Mouse (Mus musculus): ENCODE measurements around the gene Klhl3. TPM values are rescaled to one million over a fixed set of nuclear protein-coding genes. Genes with fewer than 3 reads are reported as not detected.

Gene Klhl3
- total and polyA plus RNA-seq, 3 experiments = 2.1 to 4.3 (median 2.7) TPM

GRCm38 (mm10) chr13:58048076-58048475 is 65.3 kb downstream of the Klhl3 start:
- Histone ChIP-seq H3K9ac (ENCODE audit: low read depth, low read length) (no peak overlapping the region), H3K4me1 (ENCODE audit: control insufficient read depth, insufficient read depth, low read length) (no peaks in the 10 kb centered on the region; the same call in 1 of the 2 replicates), H3K27ac (no peak overlapping the region), H3K36me3 (ENCODE audit: control insufficient read depth, insufficient read depth, low read length) (no peaks in the 10 kb centered on the region), H3K79me2 (replicated peaks; ENCODE audit: control insufficient read depth, insufficient read depth, low read length) (no peaks in the 10 kb centered on the region), H3K27me3 (ENCODE audit: control insufficient read depth, insufficient read depth, low read length) (no peaks in the 10 kb centered on the region), H3K4me3 (no peak overlapping the region)
- WGBS = 95% methylated on average over 3 of the region's 3 CpGs
- peak; percentile 58 for TF ChIP-seq CTCF (IDR thresholded peaks at IDR 0.05)
- TF ChIP-seq POLR2A (IDR thresholded peaks at IDR 0.05; ENCODE audit: insufficient read depth, low read depth, low read length) = no peak
- TF ChIP-seq EP300 (IDR thresholded peaks at IDR 0.05; ENCODE audit: insufficient read depth, low read depth, low read length) = no peak
- intact Hi-C loops (cut with DNase I) = no loop called here
- DNase-seq = no peak

DNA sequence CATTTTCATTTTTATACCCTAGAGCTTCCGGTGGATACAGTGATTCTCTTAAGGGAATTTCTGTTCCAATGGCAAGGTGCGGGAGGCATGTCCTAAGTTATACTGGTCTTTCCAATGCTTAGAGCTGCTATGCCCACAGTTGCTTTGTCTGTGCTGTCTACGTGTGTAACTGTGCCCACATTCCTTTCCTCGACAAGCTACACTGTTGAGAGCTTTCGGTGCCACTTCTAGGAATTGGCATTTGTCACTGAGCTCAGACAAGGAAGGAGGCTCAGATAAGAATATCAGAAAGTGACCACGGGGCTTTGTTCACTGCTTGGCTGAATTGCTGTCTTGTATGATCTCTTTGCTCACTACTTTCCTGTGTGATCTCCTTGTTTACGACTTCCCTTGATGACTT is 67.2 kb downstream of the Klhl3 start:
- WGBS = 58% methylated on average over 7 of the region's 7 CpGs
- DNase-seq = no peak
- TF ChIP-seq EP300 (IDR thresholded peaks at IDR 0.05; ENCODE audit: insufficient read depth, low read depth, low read length) (no peak), CTCF (IDR thresholded peaks at IDR 0.05) (no peak), POLR2A (IDR thresholded peaks at IDR 0.05; ENCODE audit: insufficient read depth, low read depth, low read length) (no peak)
- Histone ChIP-seq H3K36me3 (ENCODE audit: control insufficient read depth, insufficient read depth, low read length) (no peaks in the 10 kb centered on the region), H3K27me3 (ENCODE audit: control insufficient read depth, insufficient read depth, low read length) (no peaks in the 10 kb centered on the region), H3K79me2 (replicated peaks; ENCODE audit: control insufficient read depth, insufficient read depth, low read length) (no peaks in the 10 kb centered on the region), H3K9ac (ENCODE audit: low read depth, low read length) (no peak overlapping the region), H3K4me1 (ENCODE audit: control insufficient read depth, insufficient read depth, low read length) (no peaks in the 10 kb centered on the region; the same call in 1 of the 2 replicates), H3K27ac (no peak overlapping the region), H3K4me3 (no peak overlapping the region)
- intact Hi-C loops (cut with DNase I) = no loop called here

- TF ChIP-seq POLR2A (IDR thresholded peaks at IDR 0.05; ENCODE audit: insufficient read depth, low read depth, low read length) (no peak), CTCF (IDR thresholded peaks at IDR 0.05) (peak; percentile 44)
- H3K27ac ChIP-seq = no peak overlapping the region
- H3K27me3 ChIP-seq (ENCODE audit: control insufficient read depth, insufficient read depth, low read length) = no peaks in the 10 kb centered on the region
- H3K9ac ChIP-seq (ENCODE audit: low read depth, low read length) = no peak overlapping the region
- 84% methylated on average over 4 of the region's 4 CpGs for WGBS
- no peak for DNase-seq
- H3K4me1 ChIP-seq (ENCODE audit: control insufficient read depth, insufficient read depth, low read length) = no peaks in the 10 kb centered on the region; the same call in 1 of the 2 replicates
- no peaks in the 10 kb centered on the region for H3K79me2 ChIP-seq (replicated peaks; ENCODE audit: control insufficient read depth, insufficient read depth, low read length)
- intact Hi-C loops (cut with DNase I) = no loop called here
- no peak overlapping the region for H3K4me3 ChIP-seq
- no peaks in the 10 kb centered on the region for H3K36me3 ChIP-seq (ENCODE audit: control insufficient read depth, insufficient read depth, low read length)
Observed at GRCm38 (mm10) chr13:58045278-58045677, 68.1 kb downstream of the Klhl3 start.

GRCm38 (mm10) chr13:58043278-58043677 is 70.1 kb downstream of the Klhl3 start:
- intact Hi-C loops (cut with DNase I) = no loop called here
- Histone ChIP-seq H3K27me3 (ENCODE audit: control insufficient read depth, insufficient read depth, low read length) (no peaks in the 10 kb centered on the region), H3K4me3 (no peak overlapping the region), H3K4me1 (ENCODE audit: control insufficient read depth, insufficient read depth, low read length) (no peaks in the 10 kb centered on the region; the same call in 1 of the 2 replicates), H3K36me3 (ENCODE audit: control insufficient read depth, insufficient read depth, low read length) (no peaks in the 10 kb centered on the region), H3K9ac (ENCODE audit: low read depth, low read length) (no peak overlapping the region), H3K27ac (no peak overlapping the region), H3K79me2 (replicated peaks; ENCODE audit: control insufficient read depth, insufficient read depth, low read length) (no peaks in the 10 kb centered on the region)
- DNase-seq = no peak
- WGBS = 95% methylated on average over 8 of the region's 8 CpGs
- TF ChIP-seq POLR2A (IDR thresholded peaks at IDR 0.05; ENCODE audit: insufficient read depth, low read depth, low read length) (no peak), CTCF (IDR thresholded peaks at IDR 0.05) (no peak), EP300 (IDR thresholded peaks at IDR 0.05; ENCODE audit: insufficient read depth, low read depth, low read length) (no peak)

DNA sequence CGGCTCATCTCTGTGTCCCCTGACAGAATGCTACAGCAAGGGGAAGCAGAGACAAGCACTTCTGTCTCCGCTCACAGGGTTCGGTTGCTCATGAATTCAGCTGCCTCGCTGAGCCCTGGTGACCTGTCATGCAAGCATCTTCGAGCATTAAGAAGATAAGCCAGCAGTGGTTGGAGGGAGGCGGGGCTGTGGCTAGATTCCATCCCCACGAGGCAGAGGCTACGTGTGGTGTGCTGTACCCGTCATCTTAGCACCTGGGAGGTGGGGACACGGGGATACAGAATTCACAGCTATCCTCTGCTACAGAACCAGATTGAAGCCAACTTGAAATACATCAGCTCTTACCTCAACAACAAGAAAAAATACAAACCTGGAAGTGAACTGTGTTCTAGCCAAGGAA is 73.3 kb downstream of the Klhl3 start:
- no peak overlapping the region for H3K4me3 ChIP-seq
- no peaks in the 10 kb centered on the region for H3K27me3 ChIP-seq (ENCODE audit: control insufficient read depth, insufficient read depth, low read length)
- TF ChIP-seq EP300 (IDR thresholded peaks at IDR 0.05; ENCODE audit: insufficient read depth, low read depth, low read length) = no peak
- no peak for TF ChIP-seq POLR2A (IDR thresholded peaks at IDR 0.05; ENCODE audit: insufficient read depth, low read depth, low read length)
- no peak for TF ChIP-seq CTCF (IDR thresholded peaks at IDR 0.05)
- H3K4me1 ChIP-seq (ENCODE audit: control insufficient read depth, insufficient read depth, low read length) = peaks cover 4% of the 10 kb centered on the region; the same call in 1 of the 2 replicates
- H3K27ac ChIP-seq = no peak overlapping the region
- WGBS = 65% methylated on average over 10 of the region's 10 CpGs
- no peak overlapping the region for H3K9ac ChIP-seq (ENCODE audit: low read depth, low read length)
- no peaks in the 10 kb centered on the region for H3K79me2 ChIP-seq (replicated peaks; ENCODE audit: control insufficient read depth, insufficient read depth, low read length)
- intact Hi-C loops (cut with DNase I) = no loop called here
- DNase-seq = no peak
- H3K36me3 ChIP-seq (ENCODE audit: control insufficient read depth, insufficient read depth, low read length) = no peaks in the 10 kb centered on the region

DNA sequence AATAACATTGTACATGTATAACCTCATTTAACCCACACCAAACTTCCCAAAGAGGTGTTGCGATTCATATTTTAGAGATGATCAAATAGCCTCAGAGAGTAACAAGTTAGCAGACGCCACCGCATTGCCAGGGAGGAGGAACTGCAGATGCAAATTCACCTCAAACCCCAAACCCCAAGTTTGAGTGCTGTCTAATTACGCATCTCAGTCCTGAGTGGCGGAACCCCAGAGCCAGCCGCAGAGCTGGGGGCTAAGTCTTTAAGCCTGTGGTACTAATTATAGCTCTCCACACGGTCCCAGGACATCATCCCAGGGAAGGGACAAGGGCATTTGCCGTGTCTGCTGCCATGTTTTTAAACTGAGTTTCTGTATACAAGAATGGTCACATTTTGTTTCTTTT is 75.9 kb downstream of the Klhl3 start:
- Histone ChIP-seq H3K79me2 (replicated peaks; ENCODE audit: control insufficient read depth, insufficient read depth, low read length) (no peaks in the 10 kb centered on the region), H3K27ac (no peak overlapping the region), H3K4me3 (no peak overlapping the region), H3K36me3 (ENCODE audit: control insufficient read depth, insufficient read depth, low read length) (no peaks in the 10 kb centered on the region), H3K4me1 (ENCODE audit: control insufficient read depth, insufficient read depth, low read length) (peaks cover 4% of the 10 kb centered on the region; the same call in 1 of the 2 replicates), H3K9ac (ENCODE audit: low read depth, low read length) (no peak overlapping the region), H3K27me3 (ENCODE audit: control insufficient read depth, insufficient read depth, low read length) (no peaks in the 10 kb centered on the region)
- WGBS = 75% methylated on average over 8 of the region's 8 CpGs
- intact Hi-C loops (cut with DNase I) = no loop called here
- no peak for DNase-seq
- no peak for TF ChIP-seq CTCF (IDR thresholded peaks at IDR 0.05)
- TF ChIP-seq EP300 (IDR thresholded peaks at IDR 0.05; ENCODE audit: insufficient read depth, low read depth, low read length) = no peak
- no peak for TF ChIP-seq POLR2A (IDR thresholded peaks at IDR 0.05; ENCODE audit: insufficient read depth, low read depth, low read length)

Data from heart, adult 2 months (tissue).